Mouse (Mus musculus): ENCODE data around the gene Cyp2d22.
"Not testable (repeated sequence)": the region's sequence is repeated elsewhere in the genome, so short reads cannot be mapped to it uniquely, and the experiment has no call there.

Gene Cyp2d22

DNA sequence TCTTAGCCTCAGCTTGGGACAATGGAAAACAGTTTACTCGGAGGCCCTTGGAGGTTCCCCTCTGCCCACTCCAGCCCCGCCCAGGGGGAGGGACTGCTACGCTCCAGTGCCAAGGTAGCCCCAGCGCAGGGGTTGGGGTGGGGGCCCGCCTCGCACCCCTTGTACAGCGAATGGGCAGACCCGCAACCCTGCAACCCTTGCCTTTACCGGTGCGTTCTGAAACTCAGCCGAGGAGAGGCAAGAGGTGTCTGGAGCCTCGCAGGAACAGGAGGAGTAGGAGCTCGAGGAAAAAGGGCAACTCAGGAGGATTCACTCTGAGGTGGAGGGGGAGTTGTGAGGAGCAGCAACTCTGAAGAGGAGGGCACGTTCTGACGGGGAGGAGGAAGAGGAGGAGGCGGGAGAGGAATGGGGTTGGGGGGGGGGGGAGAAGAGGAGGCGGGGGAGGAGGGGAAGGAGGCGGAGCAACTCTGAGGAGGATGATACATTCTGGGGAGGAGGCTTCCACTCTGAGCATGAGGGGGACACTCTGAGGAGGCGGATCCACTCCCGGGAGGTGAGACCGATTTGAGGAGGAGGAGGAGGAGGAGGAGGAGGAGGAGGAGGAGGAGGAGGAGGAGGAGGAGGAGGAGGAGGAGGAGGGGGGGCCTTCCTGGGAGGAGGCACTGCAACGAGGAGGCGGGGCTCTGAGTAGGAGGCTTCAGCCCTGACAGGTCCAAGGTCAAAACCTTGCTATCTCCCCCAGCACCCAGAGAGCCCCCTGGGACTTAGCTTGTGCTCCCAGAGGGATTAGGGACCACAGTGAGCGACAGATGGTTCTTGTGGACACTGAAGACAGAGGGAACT, at the start of gene Cyp2d22:
Gene Cyp2d22, minus strand, starts transcription at position 390 of the 843 bp plus-strand sequence.
- peak; percentile 35 to 41 for DNase-seq

DNA sequence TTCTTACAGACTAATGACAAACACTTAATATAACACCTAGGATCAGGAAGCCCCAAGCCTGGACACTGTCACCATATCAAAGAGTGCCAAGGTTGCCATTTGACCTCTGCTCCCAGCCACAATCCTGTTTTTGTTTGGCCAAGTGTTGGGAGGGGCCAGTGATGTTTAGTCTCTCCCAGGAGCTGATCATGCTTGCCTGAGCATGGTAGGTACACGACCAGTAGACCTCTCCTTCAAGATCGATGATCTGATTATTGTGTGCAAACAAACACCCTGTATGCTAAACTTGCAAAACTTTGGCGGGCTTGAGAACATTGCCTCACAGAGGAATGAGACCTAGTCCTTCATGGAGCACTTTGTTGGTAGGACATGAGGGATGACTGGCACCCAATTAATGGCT, 43.4 kb upstream of the Cyp2d22 start:
- DNase-seq: no peak

DNA sequence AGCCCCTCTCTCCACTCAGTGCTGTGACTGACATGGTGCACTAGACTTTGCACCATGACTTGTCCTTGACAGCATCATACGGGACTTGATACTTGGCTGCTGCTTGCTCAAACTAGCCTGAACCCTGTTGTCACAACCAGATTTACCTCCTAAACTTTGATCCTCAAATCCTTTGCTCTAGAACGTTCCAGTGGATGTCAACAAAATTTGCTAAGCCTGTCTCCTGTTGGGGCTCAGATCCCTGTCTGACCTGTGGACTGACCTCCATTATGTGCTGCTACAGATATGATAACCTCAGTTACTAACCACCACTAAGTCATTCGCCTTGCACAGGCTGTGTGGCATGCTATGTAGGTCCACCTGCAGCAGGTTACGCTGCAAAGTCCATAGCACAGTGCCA, 42.9 kb upstream of the Cyp2d22 start:
- DNase-seq: no peak

DNA sequence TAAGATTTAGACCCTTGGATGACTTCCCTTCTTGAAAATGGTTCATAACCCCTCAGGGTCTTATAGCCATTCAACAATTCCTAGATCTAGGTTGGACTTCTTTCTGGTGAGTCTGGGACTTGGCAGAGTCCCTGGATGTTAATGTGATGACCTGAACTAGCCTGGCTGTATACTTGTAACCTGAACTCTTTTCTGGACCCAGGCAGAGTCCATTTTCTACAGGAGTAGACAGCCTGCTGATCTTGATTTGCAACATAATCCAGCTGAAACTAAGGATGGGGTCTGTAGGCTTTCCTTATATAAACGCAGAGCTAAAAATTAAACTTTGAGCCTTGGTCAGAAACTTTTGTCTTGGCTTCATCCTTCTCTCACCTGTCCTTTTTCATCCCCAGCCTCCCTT, 38.6 kb upstream of the Cyp2d22 start:
- no peak for DNase-seq

GRCm38 (mm10) chr15:82416797-82417789, 37.0 kb upstream of the Cyp2d22 start:
- peak; percentile 51 to 55 for DNase-seq

- no peak for DNase-seq
Measured at GRCm38 (mm10) chr15:82407536-82407935, 27.5 kb upstream of the Cyp2d22 start.

- DNase-seq: no peak
Measured at GRCm38 (mm10) chr15:82406981-82407380, 26.9 kb upstream of the Cyp2d22 start, which contains the start of gene Cyp2d10. TSS of gene Cyp2d10 (minus strand) at chr15:82407195.

- no peak for DNase-seq
Measured at GRCm38 (mm10) chr15:82404163-82404562, 24.1 kb upstream of the Cyp2d22 start.

DNA sequence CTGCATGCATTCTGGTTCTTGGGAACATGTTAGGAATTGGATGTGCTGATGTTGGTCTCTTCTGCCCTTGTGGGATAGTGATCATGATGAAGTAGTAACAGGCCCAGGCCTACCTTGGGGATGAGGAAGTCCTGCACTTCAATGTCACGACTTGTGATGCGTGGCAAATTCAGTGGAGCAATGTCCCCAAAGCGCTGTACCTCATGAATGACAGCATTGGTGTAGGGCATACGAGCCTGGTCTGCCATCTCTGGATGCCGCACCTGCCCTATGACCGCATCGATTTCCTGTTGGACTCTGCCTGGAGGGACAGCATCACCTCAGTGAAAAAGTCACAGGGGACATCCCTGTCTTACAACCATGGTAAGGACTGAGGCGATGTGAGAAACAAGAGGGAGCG, 23.5 kb upstream of the Cyp2d22 start:
- DNase-seq: no peak

DNA sequence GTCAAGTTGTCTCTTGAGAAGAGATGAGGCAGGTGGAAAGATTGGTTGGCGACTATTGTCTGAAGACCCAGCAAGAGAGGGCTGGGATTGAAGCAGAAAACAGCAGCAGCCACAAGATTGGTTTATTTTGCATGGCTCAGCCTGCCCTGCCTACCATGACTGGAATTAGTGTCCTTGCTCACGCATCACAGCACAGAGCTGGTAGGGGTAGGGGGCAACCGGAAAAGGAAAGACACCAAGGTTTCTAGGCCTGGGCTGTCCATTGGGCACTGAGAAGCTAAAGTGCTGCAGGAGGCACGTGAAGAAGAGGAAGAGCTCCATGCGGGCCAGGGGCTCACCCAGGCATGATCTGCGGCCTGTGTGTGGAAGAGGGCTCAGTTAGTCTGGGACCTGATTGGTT, 22.7 kb upstream of the Cyp2d22 start:
- no peak for DNase-seq

GRCm38 (mm10) chr15:82402106-82402505, 22.0 kb upstream of the Cyp2d22 start:
- no peak for DNase-seq

DNA sequence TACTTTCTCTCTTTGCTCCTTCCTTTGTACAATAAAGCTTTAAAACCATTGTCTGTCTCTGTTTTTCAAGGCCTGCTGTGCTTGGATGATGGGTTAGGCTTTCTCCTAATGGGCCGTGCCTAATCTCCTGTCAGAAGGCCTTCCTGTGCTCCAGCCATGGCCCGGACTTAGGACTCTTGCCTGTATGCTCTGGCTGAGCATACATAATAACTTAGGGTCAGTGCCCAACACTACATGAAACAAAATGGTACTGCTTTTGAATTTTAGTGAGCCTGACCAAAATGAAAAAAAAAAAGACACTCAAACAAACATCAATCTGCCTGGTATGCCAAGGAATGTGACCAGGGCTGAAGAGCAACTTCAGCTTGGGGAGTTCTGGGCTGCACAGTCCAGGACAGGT, 21.5 kb upstream of the Cyp2d22 start:
- DNase-seq: no peak

GRCm38 (mm10) chr15:82395955-82396354, 15.9 kb upstream of the Cyp2d22 start:
- not testable (repeated sequence) for DNase-seq

- not testable (repeated sequence) for DNase-seq
Measured at GRCm38 (mm10) chr15:82393922-82394321, 13.9 kb upstream of the Cyp2d22 start, which contains the start of gene Cyp2d11. TSS of gene Cyp2d11 (minus strand) at chr15:82394022.

DNA sequence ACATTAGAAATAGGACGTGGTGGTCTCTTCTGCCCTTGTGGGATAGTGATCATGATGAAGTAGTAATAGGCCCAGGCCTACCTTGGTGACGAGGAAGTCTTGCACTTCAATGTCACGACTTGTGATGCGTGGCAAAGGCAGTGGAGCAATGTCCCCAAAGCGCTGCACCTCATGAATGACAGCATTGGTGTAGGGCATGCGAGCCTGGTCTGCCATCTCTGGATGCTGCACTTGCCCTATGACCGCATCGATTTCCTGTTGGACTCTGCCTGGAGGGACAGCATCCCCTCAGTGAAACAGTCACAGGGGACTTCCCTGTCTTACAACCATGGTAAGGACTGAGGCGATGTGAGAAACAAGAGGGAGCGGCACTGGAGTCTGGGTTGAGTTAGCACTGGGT, 9.9 kb upstream of the Cyp2d22 start:
- not testable (repeated sequence) for DNase-seq

- DNase-seq: no peak
Measured at GRCm38 (mm10) chr15:82385729-82386128, 5.7 kb upstream of the Cyp2d22 start.

DNA sequence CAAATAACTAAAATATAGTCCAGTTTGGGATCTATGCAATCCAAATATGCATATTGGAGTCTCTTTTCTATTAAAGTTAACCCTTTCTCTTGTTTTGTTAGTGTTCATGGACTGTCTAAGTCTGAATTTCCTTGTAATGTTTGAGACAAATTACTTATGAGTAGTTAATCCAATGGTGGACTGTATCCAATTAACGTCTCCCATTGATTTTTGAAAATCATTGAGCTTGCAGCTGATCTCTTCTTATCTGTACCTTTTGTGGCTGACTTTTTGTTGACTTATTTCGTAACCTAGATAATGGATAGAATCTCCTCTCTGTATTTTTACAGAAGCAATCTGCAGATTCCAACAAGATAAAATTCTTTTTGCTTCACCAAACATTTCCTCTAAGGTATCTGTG, 2.4 kb upstream of the Cyp2d22 start:
- no peak for DNase-seq

DNA sequence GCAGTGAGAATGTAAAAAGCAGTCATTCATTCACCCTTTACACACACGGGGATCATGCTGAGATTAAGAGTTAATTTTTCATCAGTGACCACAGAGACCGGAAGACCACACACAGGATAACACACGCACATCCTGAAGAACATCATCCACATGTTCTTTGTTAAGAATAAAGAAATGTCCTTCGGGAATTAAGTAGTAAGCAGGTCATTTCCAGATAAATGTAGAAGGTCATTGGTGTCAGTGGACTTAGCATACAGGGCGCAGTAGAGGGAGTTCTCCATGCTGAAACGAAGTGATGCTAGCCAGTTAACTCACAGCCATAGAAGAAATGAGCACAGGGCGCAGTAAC, 628 bp upstream of the Cyp2d22 start:
- DNase-seq: no peak

GRCm38 (mm10) chr15:82379511-82379870, 569 bp downstream of the Cyp2d22 start:
- DNase-seq: no peak

DNA sequence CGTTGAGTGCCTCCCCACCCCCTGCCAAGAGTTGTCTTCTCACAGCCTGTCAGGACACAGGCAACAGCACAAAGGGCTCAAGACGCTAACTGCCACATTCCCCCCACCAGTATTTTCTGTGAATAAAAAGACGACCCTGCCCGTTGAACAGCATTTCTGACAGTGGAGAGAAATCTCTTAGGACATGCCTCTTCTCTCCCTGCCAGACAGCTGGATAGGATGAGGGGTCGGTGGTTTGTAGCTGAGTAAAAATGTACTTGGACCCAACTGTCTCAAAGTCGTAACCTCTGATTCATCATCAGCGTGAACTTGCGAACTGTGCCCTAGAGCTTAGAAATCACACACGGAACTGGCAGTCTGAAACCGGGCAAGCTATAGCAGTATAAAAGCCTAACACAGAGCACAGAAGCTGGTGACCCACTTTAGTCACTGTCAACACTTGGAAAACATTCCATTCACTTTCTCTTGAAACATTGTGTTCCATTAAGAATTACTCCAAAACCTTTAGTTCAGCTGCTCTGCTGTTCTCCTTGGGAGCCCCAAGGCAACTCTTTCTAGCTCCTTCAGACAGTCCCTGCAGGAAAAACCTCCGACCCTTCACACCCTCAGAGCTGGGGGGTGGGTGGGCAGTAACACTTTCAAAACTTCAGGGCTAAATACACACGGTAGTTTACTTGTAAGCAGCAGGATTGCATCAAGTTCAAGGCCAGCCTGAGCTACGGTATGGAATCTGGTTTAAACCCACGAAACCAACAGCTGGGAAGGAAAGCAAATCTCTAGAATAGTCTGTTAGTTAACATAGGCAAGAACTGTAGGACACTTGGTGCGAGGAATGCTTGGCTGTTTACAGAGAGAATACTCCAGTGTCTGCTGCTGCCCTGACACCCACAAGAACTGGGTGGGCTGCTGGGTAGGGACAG, 1.5 kb downstream of the Cyp2d22 start:
- no peak for DNase-seq

DNA sequence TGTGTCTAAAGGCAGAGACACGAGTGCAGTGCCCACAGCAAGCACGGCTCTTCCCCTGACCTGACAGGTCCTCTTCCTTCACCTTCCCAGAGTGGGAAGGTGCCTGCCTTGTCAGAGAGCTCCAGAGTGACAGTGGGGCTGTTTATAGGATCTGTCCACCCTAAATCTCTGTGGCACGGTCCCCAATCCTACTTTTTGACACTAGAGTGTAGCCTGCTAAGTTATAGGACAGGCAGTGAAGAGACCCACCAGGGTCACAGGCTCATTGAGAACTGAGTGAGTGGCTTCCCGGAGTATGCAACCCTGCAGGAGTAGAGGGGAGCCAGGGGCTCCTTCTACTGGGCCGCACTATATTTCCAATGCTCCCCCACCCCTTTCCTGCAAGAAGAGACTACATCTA, 2.4 kb downstream of the Cyp2d22 start:
- no peak for DNase-seq

- DNase-seq: no peak
Measured at GRCm38 (mm10) chr15:82376393-82377138, 3.5 kb downstream of the Cyp2d22 start.
